Comparison of ENCODE assay signal across 8 mouse cellular contexts in the genomic region with DNA sequence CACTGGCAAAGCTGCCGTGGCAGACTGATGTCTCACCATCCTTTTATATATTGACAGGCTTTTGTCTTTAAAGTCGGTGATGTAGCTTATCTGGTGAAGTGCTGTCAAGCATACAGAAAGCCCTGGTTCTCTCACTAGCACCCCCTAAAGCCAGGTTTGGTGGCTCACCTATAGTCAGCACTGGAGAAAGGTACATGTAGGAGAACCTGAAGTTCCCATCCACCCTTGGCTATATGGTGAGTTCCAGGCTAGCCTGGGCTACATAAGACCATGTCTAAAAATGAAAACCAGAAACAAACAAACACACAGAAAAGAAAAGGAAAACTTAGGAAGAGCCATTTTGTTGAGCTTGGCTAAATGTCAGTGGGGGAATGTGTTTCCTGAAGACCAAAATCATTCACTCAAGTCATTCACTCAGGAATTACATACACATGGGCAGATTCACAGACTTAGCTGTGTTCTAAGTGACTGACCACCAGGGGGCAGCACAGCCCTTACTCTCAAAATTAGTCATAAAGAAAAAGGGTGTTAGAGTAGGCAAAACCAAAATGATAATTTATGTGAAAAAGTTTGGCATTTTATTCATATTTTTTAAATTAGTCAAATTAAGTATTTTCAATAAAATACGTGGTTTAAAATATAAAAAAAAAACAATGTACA. TPM values are rescaled to one million over a fixed set of nuclear protein-coding genes. Genes with fewer than 3 reads are reported as not detected.
DNase-seq lines count a peak whose midpoint lies in the region; ATAC-seq lines count a peak whose summit lies in the region.
"Had no signal": no experiment of that assay in that cellular context is flagged by ENCODE, and none has a peak within 500 bp of the region (broad histone marks: within the 10 kb centered on the region; RNA-seq: fewer than 3 reads in every experiment).

No protein-coding gene starts in this region.

- 64% methylated on average over 3 of the region's 3 CpGs for whole genome bisulfite sequencing in midbrain, embryonic 14.5 days

- peak; percentile 69; the same call in 1 of the 2 replicates for ATAC-seq in frontal cortex, adult (ENCODE audit: low TSS enrichment)
- peak; percentile 87 for ATAC-seq in inflammation-experienced regulatory T-cells, adult 6 months
- ATAC-seq in midbrain, embryonic 14.5 days (ENCODE audit: low FRiP score, low TSS enrichment), result peak; percentile 71; the same call in 1 of the 2 replicates

- no peak overlapping the region for H3K4me2 ChIP-seq in midbrain, embryonic 14.5 days (ENCODE audit: low read length)
- H3K4me2 ChIP-seq: lung, embryonic 15.5 days had no signal

- H3K36me3 ChIP-seq in midbrain, embryonic 14.5 days (ENCODE audit: control insufficient read depth, insufficient read depth, low read length), result peaks cover 29% of the 10 kb centered on the region

- no peaks in the 10 kb centered on the region for H3K9me3 ChIP-seq in midbrain, embryonic 14.5 days (ENCODE audit: control insufficient read depth, low read length)
- H3K9me3 ChIP-seq: lung, embryonic 15.5 days had no signal

- intact Hi-C loops in left cerebral cortex, postnatal 14 days (cut with DNase I), result loop anchor here (5.0 kb wide), 1 partner anchor 255 kb away; the partner anchor contains the start of gene Yju2

- H3K9ac ChIP-seq in midbrain, embryonic 14.5 days (replicated peaks; ENCODE audit: low read length), result no peak overlapping the region
- H3K9ac ChIP-seq: lung, embryonic 15.5 days had no signal

- H3K27me3 ChIP-seq in midbrain, embryonic 14.5 days (ENCODE audit: control insufficient read depth, insufficient read depth, low read length), result no peaks in the 10 kb centered on the region
- H3K27me3 ChIP-seq: lung, embryonic 15.5 days had no signal

- no peaks in the 10 kb centered on the region for H3K4me1 ChIP-seq in midbrain, embryonic 14.5 days (ENCODE audit: control insufficient read depth, insufficient read depth, low read length)
- H3K4me1 ChIP-seq: lung, embryonic 15.5 days had no signal

- H3K27ac ChIP-seq in midbrain, embryonic 14.5 days (replicated peaks; ENCODE audit: low read depth, low read length), result no peak overlapping the region
- H3K27ac ChIP-seq: lung, embryonic 15.5 days had no signal

- H3K4me3 ChIP-seq in midbrain, embryonic 14.5 days (replicated peaks; ENCODE audit: low read depth, low read length), result no peak overlapping the region
- H3K4me3 ChIP-seq: lung, embryonic 15.5 days had no signal

- peak; percentile 85 for DNase-seq in ZHBTc4 (ENCODE audit: low read depth, low spot score)
- DNase-seq in cerebellum, adult 8-10 months, result peak; percentile 62
- peak; percentile 81 to 85 for DNase-seq in left cerebral cortex, postnatal 14 days (ENCODE audit: low spot score in 2 of 2)
- peak; percentile 93 for DNase-seq in midbrain, embryonic 14.5 days
- peak; percentile 43 to 78 for DNase-seq in spleen, adult 18-20 months

RNA-seq across cellular contexts. Expression of gene Pot1b, which starts 10.1 kb away (rescaled TPM):
- 10 to 100 TPM; 16.9 to 26.4 (median 18.6) TPM for polyA plus RNA-seq in inflammation-experienced regulatory T-cells, adult 6 months (2017; shearing (Covaris generic))
- total RNA-seq in left cerebral cortex, postnatal 14 days (2021), result 1 to 10 TPM; 5.9 to 6.4 TPM
- 6.0 and 7.0 TPM in 2 replicates for polyA plus RNA-seq in midbrain, embryonic 14.5 days (2014; fragmentation: Nextera tagmentation; extraction: Ambion mirVana)

RNA-seq across cellular contexts. Expression of gene Adgre4, which starts 47.5 kb away (rescaled TPM):
- under 1 TPM in 1 of 3 experiments, not detected in 2; 0.60 TPM for polyA plus RNA-seq in inflammation-experienced regulatory T-cells, adult 6 months (2017; shearing (Covaris generic))
- not detected for total RNA-seq in left cerebral cortex, postnatal 14 days (2021)
- polyA plus RNA-seq in midbrain, embryonic 14.5 days (2014; fragmentation: Nextera tagmentation; extraction: Ambion mirVana), result 0.26 and 0.29 TPM in 2 replicates
